Mouse (Mus musculus) CD4-positive, CD25-positive, alpha-beta regulatory T cell, adult 2 months (primary cell): ENCODE data around the gene Chmp3.

Experiments
- DNase-seq: peaks from one replicate; pipeline ENCODE4 v3.0.0-alpha.2; 2012; ENCODE audit warnings: low read depth, low spot score

Gene Chmp3

DNA sequence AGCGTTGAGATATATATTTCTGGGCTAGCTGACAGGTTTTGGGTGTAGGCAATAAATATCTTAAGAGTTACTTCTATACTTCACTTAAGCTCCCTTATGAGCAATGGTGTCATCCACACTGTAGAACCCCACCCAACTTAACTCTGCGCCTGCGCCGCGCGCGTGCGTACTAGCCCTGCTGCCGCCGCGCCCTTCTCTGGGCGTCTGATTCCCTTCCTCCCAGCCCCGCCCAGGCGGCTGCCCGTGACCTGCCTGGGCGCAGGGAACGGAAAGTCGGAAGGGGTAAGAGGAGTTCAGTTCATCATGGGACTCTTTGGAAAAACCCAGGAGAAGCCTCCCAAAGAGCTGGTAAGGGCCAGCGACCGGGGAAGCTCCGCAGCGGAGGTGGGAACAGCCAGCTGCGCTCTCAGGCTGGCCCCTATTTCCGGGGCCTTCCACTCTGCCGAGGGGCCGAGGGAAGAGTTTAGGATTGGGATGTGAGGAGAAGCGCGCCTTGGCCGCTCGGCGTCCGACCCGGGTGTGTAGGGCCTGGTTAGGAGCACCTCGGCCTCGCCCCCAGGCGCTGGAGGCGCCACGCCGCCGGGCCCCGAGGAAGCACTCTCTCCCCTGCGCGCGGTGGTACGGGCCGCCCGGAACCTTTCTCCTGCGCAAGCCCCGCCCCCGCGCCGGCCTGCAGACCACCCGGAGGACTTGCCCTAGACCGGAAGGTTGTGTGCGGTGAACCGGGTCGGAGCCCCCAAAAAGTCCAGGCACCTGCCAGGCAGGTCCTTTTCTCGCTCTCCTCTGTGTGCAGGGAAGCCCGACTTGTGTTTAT is at the start of gene Chmp3:
Gene Chmp3, plus strand, starts transcription at position 112 of the 814 bp plus-strand sequence.
- peak; percentile 96 for DNase-seq

DNA sequence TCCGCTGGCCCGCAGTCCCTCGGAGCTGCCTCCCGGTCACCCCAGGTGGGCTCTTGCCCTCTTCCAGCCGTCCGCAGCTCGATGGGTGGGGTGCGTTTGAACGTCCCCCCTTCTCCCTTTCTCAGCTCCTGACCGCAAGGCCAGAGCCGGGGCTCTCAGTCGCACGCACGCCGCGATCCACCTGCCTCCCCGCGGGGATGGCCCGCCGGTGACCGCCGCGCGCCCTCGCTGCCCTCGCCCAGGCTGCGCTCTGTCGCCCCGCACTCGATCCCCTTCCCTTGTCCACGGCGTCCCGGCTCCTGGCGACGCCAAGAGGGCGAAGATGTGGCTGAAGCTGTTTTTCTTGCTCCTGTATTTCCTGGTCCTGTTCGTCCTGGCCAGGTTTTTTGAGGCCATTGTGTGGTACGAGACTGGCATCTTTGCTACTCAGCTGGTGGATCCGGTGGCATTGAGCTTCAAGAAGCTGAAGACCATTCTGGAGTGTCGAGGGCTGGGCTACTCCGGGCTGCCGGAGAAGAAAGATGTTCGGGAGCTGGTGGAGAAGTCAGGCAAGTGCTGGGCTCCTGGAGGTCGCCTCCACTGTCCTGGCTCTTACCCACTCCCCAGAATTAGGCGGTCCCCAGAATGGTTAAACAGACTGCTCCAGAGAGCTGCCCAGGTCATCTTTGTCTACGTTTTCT is 49.1 kb upstream of the Chmp3 start:
- peak; percentile 58 for DNase-seq

DNA sequence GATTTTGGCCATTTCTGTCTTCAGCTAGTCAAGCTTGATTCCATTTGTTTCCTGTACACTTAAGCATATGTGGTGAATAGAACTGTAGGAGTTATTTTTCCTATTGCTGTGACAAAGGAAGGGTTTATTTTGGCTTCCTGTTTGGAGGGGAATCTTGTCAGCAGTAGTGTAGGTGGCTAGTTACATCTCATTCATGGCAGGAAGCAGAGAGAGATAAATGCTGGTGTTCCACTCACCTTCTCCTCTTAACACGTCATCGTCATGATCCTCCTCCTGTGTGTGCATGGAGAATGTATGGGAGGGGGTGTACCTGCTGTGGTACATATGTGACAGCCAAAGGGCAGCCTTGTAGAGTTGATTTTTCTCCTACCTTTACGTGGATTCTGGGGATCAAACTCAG is 43.0 kb upstream of the Chmp3 start:
- peak; percentile 20 for DNase-seq

DNA sequence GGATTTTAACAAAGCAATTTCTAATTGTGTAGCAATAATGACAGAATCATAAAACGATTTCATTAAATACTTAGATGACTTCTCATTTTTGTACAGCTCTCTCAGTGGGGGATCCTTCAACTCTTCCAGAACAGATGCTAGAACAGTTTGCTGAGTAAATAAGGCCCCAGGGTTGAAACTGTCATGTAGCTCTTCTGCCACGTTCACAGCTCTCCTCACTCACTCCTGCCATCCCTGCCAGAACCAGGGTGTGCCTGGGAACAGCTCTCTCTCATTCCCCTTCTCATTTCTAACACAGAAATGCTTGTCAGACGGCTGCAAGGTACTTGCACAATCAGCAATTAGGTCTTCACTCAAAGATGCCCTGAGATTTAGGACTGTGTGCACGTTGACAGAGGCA is 40.6 kb upstream of the Chmp3 start:
- DNase-seq: no peak

DNA sequence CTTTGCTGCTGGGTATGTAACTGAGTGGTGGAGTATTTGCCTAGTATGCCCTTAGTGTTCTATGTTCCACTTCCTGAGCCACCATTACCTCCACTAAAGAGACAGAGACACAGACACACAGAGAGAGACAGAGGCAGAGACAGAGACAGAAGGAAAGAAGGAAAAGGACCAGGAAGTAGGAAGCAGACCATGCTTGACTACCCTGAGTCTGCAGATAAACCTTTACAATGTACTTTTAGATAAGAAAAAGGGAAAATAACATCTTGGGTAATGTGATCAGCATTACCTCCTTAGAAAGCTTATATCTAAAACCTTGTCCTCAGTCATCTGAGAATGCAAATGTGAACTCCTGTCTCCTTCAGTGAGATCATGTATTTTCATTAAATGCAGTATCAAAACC is 39.9 kb upstream of the Chmp3 start:
- no peak for DNase-seq

DNA sequence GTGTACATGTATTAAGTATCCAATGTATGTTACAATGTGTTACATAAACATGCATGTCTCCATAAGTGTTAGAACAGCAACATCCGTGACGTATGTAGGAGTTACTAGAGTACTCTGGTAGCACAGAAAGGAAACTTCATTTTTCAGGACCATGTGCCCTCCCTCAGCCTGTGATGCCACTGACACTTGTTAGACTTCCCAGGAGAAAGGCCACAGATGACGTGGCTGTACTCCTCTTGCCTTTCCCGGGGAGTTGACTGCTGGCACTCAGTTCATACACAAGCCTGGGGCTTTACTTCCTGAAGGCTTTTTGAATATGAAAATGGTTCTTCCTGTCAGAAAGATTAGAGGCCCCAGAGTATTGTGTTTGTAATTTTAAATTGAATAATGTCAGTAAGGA is 39.5 kb upstream of the Chmp3 start:
- no peak for DNase-seq

DNA sequence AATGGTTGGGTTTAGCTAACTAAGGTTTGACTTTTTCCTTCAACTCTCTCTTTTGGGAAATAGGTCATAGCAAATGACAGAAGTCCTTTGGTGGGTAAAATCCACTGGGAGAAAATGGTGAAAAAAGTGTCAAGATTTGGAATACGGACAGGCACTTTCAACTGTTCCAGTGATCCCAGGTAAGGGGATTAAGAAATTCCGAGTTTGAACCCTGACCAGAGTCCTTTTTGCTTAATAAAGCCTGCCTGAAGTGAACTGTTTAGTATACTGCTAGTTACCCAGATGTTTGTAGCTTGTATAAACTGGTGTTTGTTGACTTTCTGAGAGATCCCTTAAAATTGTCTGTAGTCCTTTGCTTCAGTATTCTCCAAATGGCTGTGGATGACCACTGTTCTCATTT is 37.9 kb upstream of the Chmp3 start:
- no peak for DNase-seq

DNA sequence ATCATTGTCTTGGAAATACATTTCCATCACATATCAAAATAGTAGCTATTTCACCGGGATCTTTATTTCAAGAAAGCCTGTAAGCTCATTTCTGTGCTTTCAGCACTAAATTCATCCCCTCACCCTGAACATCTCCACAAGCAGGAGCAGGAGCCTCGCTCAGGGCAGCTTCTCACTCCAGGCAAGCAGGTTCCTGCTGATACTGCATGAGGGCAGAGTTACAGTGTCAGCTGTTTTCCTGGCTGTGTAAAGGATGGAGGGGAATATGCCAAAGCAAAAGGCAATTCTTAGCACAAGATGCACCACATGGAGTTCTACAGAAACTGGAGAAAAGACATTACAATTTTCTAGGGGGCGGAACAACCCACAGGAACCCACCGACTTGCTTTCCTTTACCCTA is 24.1 kb upstream of the Chmp3 start:
- no peak for DNase-seq

DNA sequence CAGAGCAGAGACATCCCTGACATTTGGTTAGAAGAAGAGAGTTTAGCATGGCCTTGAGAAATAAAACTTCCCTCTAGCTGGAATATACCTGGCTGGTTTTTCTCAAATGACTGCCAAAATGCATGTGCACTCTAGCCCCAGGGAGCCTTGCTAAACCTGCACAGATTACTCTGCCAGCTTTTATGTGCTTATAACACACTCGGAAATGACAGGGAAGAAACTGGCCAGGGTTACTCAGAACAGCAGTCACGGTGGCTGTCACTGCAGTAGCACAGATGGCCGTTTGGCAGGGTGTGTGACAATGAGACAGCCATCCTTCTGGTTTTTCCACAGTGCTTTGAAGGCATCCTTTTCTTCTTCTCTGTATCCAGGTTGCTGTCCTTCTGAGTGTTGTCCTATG is 18.0 kb upstream of the Chmp3 start:
- no peak for DNase-seq

DNA sequence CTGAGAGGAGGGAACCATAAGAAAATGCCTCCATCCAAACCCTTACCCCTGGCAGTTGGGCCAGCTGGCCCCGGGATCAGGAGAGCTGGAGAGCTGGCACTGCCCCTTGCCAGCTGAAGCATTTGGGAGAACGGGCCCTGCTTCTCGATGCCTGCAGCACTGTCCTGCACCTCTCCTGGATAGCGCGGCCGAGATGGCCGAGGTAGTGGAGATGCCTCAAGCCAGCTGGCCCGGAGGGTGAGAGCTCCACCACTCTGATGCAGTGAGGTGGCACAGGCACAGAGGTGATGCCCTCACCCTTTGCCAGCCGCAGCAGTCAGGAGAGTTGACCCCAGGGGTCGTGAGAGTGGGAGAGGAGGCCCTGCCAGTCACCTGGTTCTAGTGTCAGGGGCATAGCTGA is 16.5 kb upstream of the Chmp3 start:
- DNase-seq: no peak

DNA sequence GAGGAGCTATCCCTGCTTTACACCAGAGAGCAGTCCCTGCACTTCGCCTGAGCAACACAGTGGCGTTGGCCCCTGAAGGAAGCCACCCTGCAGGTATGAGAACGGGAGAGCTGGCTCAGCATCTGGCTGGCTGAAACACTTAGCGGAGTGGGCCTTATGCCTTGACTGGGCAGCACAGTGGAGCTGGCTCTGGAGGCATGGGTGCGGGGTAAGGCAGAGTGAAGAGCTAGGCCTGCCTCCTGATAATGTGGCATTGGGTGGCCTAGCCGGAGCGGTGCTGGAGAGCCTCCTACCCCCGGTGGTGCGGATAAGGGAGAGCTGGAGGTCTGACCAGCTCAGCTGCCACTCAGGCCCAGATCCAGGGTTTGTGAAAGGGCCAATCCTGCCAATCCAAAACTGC is 15.8 kb upstream of the Chmp3 start:
- DNase-seq: no peak

DNA sequence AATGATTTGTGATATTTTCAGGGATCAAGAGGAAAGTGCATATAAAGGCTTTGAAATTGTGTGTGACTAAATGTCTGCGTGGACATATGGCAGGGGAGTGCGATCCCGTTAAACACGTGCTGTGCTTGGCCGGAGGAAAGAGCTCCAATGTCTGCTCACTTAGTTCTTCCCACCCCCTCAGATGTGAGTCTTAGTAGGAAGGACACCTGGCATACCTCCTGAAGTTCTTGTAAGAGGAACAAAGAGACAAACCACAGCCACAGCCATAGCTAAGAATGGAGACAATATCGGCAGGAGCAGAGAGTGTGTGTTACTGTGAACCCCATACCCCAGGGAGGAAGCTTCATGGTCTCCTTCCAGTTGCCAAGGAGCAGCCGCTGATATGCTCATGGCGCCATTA is 13.4 kb upstream of the Chmp3 start:
- no peak for DNase-seq

DNA sequence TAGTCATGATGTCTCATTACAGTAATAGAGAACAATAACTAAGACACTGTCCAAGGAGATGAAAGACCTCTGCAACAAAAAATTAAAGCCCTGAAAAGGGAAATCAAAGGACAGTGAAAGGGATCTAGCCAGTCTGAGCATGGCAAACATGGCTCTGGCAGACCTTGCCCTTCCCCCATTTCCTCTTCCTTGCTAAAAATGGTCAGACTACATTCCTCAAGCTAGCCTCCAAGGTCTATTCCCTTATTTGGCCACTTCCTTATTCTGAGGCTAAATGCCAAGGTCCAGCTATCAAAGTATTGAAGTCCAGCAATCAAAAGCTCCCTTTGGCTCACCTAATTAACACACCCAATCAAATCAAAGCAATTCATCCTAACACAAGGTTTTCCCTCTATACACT is 6.3 kb upstream of the Chmp3 start:
- DNase-seq: no peak

DNA sequence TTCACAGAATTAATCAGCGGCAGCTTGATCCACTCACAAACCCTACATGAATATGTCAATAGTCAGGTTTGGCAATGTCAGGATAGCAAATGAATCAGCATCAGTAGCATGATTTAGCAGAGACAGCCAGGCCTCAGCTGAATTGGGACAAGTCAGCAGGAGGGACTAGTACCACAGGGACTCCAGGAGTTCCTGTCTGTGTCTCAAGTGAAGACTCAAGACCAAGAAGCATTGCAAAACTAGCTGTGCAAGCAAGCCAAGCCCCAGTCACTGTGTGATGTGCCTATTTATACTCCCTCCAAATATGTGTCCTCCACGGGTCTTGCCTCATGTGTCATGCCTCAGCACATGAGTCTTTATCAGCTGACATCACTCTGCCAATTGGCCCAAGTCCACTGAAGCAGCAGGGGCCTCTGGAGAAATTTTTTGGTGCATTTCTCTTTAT is 11.9 kb downstream of the Chmp3 start:
- no peak for DNase-seq

DNA sequence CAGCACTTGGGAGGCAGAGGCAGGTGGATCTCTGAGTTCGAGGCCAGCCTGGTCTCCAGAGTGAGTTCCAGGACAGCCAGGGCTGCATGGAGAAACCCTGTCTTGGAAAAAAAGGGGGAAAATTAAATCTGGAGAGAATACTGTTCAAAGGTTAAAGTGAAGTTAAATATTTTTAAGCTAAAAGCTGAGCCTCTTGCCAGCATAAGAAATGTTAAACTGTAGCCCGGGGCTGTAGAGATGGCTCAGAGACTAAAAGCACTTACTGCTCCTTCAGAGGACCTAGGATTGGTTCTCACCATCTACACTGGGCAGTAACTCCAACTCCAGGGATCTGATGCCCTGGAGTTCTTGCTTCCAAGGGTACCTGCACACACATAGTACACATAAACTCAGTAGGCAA is 13.2 kb downstream of the Chmp3 start:
- DNase-seq: no peak

DNA sequence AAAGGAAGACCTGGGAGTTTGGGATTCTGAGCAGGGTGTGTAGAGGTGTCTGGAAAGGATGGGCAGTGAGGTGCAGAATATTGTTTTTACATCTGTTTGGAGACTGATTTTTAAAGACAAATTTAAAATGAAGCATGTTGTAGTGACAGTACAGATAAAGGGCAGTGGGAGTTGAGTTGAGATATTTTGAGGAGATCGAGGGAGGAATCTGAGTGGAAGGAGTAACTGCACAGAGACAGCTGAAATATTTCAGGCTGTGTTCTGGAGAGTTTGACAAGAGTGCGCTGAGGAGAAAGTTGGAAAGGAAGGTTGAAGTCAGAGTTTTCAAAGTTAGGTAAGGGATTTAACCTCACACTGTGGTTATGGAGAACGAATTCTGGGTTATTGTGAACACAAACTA is 25.0 kb downstream of the Chmp3 start:
- DNase-seq: no peak

DNA sequence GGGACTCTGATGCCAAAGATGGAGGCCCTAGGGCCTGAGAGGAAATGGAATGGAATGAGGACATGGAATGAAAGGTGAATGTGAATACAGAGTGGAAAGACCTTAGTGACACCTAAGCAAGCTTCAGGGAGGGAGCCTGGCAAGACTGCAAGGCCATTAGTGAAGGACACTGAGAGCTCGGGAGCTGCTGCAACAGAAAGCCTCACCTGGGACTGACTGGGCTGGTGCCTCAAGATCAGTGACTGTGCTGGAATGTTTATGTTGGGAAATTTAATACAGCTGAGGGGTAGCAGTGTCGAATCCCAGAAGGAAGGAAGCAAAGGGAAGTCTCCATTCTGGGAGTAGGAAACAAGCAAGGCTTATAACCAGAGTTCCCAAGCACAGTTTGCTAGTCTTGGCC is 25.4 kb downstream of the Chmp3 start:
- DNase-seq: no peak

DNA sequence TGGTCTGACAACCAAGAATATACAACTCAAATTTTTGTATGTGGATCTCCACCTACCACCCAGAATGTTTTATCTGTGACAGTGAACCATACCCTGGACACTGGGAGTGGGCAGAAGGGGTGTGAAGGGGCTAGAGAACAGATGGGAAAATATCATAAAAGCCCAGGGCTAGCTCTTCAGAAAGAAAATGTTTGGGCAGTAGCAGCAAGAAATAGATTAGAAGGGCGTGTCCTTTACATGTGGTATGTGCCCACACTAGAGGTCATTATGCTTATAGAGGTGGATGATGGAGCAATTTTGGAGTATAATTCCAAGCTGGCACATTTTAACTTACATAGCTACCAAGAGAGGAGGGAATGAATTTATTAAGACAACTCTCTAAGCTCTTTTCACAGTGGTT is 31.8 kb downstream of the Chmp3 start:
- DNase-seq: no peak

DNA sequence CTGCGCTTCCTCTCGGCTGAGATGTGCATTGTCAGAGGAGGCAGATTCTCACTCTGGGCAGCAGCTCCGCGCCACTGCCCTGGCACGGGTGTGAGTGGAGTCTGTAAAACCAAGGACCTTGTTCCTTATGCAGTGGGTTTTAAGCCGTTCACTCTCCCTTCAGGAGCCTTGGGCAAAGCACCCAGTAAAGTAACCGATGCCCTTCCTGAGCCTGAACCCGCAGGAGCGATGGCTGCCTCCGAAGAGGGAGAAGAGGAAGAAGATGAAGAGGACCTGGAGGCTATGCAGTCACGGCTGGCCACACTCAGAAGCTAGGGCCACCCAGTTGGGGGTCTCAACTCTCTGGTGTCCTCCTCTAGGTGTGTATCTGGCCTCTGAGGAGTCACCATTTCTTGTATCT is 35.9 kb downstream of the Chmp3 start:
- DNase-seq: no peak

DNA sequence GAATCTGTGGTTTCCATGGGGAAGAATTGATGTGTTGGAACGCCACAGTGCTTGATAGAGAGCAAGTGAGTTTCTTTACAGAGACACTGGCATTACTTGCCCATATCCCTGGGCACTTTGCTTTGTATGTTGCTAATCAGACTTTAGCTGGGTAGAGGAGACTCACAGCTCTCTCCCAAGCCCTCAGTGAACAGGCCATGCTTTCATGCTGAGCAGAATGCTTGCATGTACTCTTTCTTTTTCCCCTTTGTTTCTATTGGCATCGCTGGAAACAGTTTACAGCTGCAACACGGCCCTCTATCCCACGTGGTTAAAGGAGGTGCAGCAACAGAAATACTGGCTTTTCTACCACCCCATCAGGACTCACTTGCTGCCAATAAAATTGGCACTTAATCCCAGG is 39.6 kb downstream of the Chmp3 start:
- no peak for DNase-seq

DNA sequence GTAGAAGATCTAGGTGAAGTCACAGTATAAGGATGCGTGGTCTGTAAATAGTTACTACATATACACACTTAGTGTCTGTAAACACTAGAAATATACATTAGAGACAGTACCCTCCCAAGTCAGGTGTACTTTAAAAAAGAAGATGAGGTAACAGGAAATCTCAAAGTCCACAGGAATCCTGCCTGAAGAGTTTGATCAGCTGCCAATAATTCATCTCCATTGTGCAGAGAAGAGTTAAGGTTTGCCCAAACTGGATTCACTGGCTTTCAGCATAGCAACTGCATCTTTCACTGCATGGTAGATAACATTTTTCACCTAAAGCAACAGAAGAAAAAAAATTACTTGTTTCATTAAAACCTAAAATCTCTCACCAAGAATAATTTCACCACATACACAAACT is 45.8 kb downstream of the Chmp3 start:
- no peak for DNase-seq

DNA sequence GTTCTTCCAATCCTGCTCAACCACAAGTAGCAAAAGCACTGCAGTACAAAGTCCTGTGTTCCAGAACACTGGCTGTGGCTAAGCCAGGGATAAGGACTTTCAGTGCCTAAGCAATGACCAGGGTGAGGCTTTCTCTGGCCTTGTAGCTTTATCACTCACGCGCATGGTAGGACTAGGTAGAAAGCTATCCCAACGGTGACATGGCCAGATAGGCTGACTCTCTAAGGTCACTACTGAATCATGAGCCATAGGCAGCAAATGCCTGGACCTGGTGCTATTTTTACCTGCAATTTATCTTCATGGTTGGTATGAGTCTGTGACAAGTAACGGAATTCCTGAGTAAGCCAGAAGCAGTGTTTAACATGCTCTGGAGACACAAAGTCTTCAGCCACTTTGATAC is 46.6 kb downstream of the Chmp3 start:
- DNase-seq: no peak

DNA sequence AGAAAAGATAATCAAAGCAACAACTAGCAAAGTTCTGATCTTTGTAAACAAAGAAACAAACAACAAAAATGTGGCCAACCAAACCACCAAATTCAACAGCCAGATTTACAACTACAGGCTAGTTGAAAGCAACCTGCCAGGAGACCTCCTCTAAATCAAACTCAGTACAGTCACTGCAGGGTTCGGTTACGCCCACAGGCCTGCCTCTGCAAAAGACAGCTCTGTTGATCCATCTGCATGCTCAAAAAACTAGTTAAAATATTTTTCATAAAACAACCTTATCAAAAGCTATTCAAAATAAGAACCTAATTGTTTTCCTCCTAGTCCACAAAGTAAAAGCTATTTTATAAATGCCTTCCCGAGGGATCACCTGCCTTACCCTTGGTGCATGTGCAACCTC is 64.2 kb downstream of the Chmp3 start:
- DNase-seq: no peak
